Mouse (Mus musculus) erythroblast, embryonic 14.5 days (primary cell): ENCODE results near the gene Olfr766-ps1. TPM values are rescaled to one million over a fixed set of nuclear protein-coding genes. Genes with fewer than 3 reads are reported as not detected.
"Not testable (repeated sequence)": the region's sequence is repeated elsewhere in the genome, so short reads cannot be mapped to it uniquely, and the experiment has no call there.

Experiments used
- H3K27me3 ChIP-seq: 2 replicates; pipeline ENCODE4 v1.6.1; 2012; ENCODE audit warnings: inconsistent platforms; ENCODE audit not compliant: control insufficient read depth
- H3K36me3 ChIP-seq: 2 replicates; pipeline ENCODE4 v1.6.1; 2012; ENCODE audit warnings: mild to moderate bottlenecking, inconsistent platforms; ENCODE audit not compliant: control insufficient read depth
- H3K4me1 ChIP-seq: 2 replicates; pipeline ENCODE4 v1.6.1; 2012; ENCODE audit warnings: inconsistent platforms; ENCODE audit not compliant: control insufficient read depth
- H3K4me3 ChIP-seq: replicated peaks from 2 replicates; pipeline ENCODE3; 2012; ENCODE audit warnings: moderate library complexity, mild to moderate bottlenecking, inconsistent platforms
- H3K9me3 ChIP-seq: 2 replicates; pipeline ENCODE4 v1.6.1; 2012; ENCODE audit warnings: low read length, inconsistent platforms, mixed read lengths; ENCODE audit not compliant: control insufficient read depth
- GATA1 ChIP-seq: IDR thresholded peaks from 2 replicates; pipeline ENCODE4 v1.6.1; 2012; ENCODE audit warnings: low read length, inconsistent platforms, mixed read lengths
- TAL1 ChIP-seq: IDR thresholded peaks from 3 replicates; pipeline ENCODE4 v1.6.1; 2012; ENCODE audit warnings: low read length, inconsistent platforms, mixed read lengths
- polyA plus RNA-seq: library from polyadenylated mRNA; stranded (reverse); fragments of >175 nt; gene quantifications from 2 replicates; pipeline ENCODE4 v1.2.3, GENCODE M21; 2012

The Olfr766-ps1 gene
- not detected in 2 replicates for polyA plus RNA-seq

- TF ChIP-seq TAL1 (no peak), GATA1 (no peak)
- Histone ChIP-seq H3K4me3 (no peak within 1 kb of the TSS), H3K36me3 (no peaks in the 10 kb centered on the region), H3K9me3 (no peaks in the 10 kb centered on the region), H3K27me3 (no peaks in the 10 kb centered on the region), H3K4me1 (no peaks in the 10 kb centered on the region)
Measured at GRCm38 (mm10) chr10:129068877-129069276, at the start of gene Olfr766-ps1. TSS of gene Olfr766-ps1 (minus strand) at chr10:129068977.

DNA sequence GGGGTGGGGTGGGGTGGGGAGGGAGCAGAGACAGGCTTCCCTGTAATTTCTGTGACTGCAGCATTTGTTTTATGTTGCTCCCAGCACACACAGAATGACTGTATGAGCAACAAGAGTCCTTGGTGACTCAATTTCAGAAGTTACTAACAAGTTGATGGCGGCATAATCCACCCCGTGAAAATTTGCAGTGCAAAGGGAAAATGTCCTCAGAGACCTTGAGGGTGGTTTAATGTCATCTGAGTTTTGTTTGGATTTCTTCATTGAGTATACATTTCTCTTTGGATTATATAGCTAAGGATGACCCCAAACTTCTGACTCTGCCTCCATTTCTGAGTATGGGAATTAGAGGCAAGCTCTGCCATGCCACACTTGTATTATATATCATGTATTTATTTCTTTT, 49.0 kb upstream of the Olfr766-ps1 start, which contains the start of gene Olfr769:
Olfr769 (minus strand) TSS at position 101 of the 400 bp plus-strand sequence.
- TF ChIP-seq TAL1 (no peak), GATA1 (no peak)
- H3K27me3 ChIP-seq, result no peaks in the 10 kb centered on the region

GRCm38 (mm10) chr10:129115146-129115545, 46.4 kb upstream of the Olfr766-ps1 start:
- no peaks in the 10 kb centered on the region for H3K36me3 ChIP-seq
- H3K9me3 ChIP-seq, result peaks cover 34% of the 10 kb centered on the region
- no peaks in the 10 kb centered on the region for H3K27me3 ChIP-seq
- TF ChIP-seq GATA1 (no peak), TAL1 (no peak)
- H3K4me1 ChIP-seq, result no peaks in the 10 kb centered on the region
- no peak overlapping the region for H3K4me3 ChIP-seq

More for the DNA sequence above, 49.0 kb upstream of the Olfr766-ps1 start, which contains the start of gene Olfr769:
- Histone ChIP-seq H3K9me3 (peaks cover 23% of the 10 kb centered on the region), H3K4me1 (no peaks in the 10 kb centered on the region), H3K36me3 (no peaks in the 10 kb centered on the region), H3K4me3 (no peak within 1 kb of the TSS)

DNA sequence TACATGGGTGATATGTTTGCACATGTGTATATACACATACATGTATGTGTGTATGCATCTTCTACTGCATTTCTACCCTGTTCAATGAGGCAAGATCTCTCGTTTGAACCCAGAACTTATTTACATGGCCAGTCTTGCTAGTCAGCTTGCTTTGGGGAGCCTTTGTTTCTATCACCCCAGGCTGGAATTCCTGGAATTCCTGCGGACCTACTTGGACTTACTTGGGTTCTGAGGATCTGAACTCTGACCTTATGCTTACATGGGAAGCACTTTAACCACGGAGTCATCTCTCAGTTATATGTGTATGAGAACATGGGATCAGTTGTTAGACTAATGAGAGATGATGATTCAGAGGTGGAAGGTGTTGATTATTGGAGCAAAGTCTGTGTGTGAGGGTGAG, 32.5 kb upstream of the Olfr766-ps1 start:
- H3K4me3 ChIP-seq, result no peak overlapping the region
- no peaks in the 10 kb centered on the region for H3K4me1 ChIP-seq
- H3K9me3 ChIP-seq, result peaks cover 10% of the 10 kb centered on the region
- H3K27me3 ChIP-seq, result no peaks in the 10 kb centered on the region
- H3K36me3 ChIP-seq, result no peaks in the 10 kb centered on the region
- no peak for TF ChIP-seq TAL1
- no peak for TF ChIP-seq GATA1

- Histone ChIP-seq H3K27me3 (no peaks in the 10 kb centered on the region), H3K4me1 (no peaks in the 10 kb centered on the region), H3K36me3 (no peaks in the 10 kb centered on the region), H3K9me3 (peaks cover 5% of the 10 kb centered on the region), H3K4me3 (no peak within 1 kb of the TSS)
- no peak for TF ChIP-seq TAL1
- TF ChIP-seq GATA1, result no peak
Measured at GRCm38 (mm10) chr10:129099275-129099674, 30.5 kb upstream of the Olfr766-ps1 start, which contains the start of gene Olfr768. TSS of gene Olfr768 (minus strand) at chr10:129099375.

DNA sequence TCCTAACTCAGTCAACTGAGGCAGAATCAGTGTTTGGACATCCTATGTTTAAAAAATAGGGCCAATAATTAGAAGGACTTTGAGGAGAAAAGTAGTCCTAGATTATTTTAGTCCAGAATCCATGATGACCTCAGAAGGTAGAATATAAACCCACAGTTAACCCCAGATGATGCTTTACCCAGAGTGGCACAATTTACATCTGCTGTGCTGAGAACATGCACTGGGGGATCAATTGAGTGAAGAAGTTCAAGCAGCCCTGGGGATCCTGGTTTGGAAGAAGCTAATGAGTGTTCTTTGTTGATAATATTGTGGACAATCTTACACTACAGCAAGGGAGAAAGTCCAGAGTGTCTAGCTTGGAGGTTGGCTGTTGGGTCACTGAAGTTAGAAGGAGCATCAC, 14.0 kb upstream of the Olfr766-ps1 start, which contains the start of gene Olfr767:
Olfr767 (minus strand) TSS at position 101 of the 400 bp plus-strand sequence.
- H3K27me3 ChIP-seq, H3K9me3 ChIP-seq, H3K36me3 ChIP-seq, H3K4me1 ChIP-seq, H3K4me3 ChIP-seq: not testable (repeated sequence)

DNA sequence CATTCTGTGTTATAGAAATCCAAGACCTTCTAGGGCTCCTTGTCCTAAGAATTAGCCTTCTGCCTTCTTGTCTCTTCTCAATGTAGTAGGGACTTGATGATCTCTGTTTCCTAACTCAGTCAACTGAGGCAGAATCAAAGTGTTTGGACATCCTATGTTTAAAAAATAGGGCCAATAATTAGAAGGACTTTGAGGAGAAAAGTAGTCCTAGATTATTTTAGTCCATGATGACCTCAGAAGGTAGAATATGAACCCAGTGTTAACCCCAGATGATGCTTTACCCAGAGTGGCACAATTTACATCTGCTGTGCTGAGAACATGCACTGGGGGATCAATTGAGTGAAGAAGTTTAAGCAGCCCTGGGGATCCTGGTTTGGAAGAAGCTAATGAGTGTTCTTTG, 18.9 kb downstream of the Olfr766-ps1 start, which contains the start of gene Olfr765:
Olfr765 (minus strand) TSS at position 101 of the 400 bp plus-strand sequence.
- H3K9me3 ChIP-seq, H3K4me1 ChIP-seq, H3K4me3 ChIP-seq, H3K27me3 ChIP-seq, H3K36me3 ChIP-seq: not testable (repeated sequence)

GRCm38 (mm10) chr10:129039796-129040195, 29.0 kb downstream of the Olfr766-ps1 start, which contains the start of gene Olfr764-ps1:
TSS of gene Olfr764-ps1 (minus strand) at chr10:129039896.
- H3K4me1 ChIP-seq, result no peaks in the 10 kb centered on the region

DNA sequence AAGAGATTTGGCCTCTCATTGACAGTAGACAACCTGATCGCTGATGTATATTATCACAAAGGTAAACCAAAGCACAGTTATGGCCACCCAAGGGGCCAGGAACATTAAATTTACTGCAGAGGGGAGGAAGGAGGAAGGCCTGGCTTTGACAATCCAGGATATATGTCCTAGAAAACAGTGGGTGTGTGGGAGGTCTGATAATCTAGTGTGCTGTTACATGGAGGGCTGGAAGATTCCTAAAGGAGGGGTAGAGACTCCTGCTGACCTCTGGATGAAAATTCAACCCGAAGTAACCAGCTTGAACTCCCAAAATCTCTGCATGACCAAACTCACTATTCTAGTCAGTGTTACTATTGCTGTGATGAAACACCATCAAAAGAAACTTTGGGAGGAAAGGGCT, 40.4 kb downstream of the Olfr766-ps1 start:
- Histone ChIP-seq H3K9me3 (no peaks in the 10 kb centered on the region), H3K27me3 (no peaks in the 10 kb centered on the region), H3K36me3 (no peaks in the 10 kb centered on the region), H3K4me1 (no peaks in the 10 kb centered on the region), H3K4me3 (no peak overlapping the region)
- TF ChIP-seq TAL1, result no peak
- TF ChIP-seq GATA1, result no peak

More at GRCm38 (mm10) chr10:129039796-129040195, 29.0 kb downstream of the Olfr766-ps1 start, which contains the start of gene Olfr764-ps1:
- Histone ChIP-seq H3K36me3 (no peaks in the 10 kb centered on the region), H3K9me3 (peaks cover 5% of the 10 kb centered on the region; the same call in 1 of the 2 replicates), H3K27me3 (no peaks in the 10 kb centered on the region), H3K4me3 (no peak within 1 kb of the TSS)
- TF ChIP-seq GATA1 (no peak), TAL1 (no peak)
